ENCODE assay signal across 9 mouse cellular contexts in genomic region chr7:24955226-24955625, GRCm38 (mm10). TPM values are rescaled to one million over a fixed set of nuclear protein-coding genes. Genes with fewer than 3 reads are reported as not detected.
DNase-seq lines count a peak whose midpoint lies in the region; ATAC-seq lines count a peak whose summit lies in the region.
"Had no signal": no experiment of that assay in that cellular context is flagged by ENCODE, and none has a peak within 500 bp of the region (broad histone marks: within the 10 kb centered on the region; RNA-seq: fewer than 3 reads in every experiment).

No protein-coding gene starts in this region.

- no peak for ATAC-seq in heart, embryonic 15.5 days (replicated peaks; ENCODE audit: insufficient number of reproducible peaks, insufficient read depth, low FRiP score, low read depth)
- no peak for ATAC-seq in hindbrain, embryonic 14.5 days (ENCODE audit: low FRiP score)
- no peak for ATAC-seq in midbrain, embryonic 14.5 days (ENCODE audit: low FRiP score, low TSS enrichment)

- H3K4me2 ChIP-seq in heart, embryonic 15.5 days: peak overlapping the region; percentile 65
- peak overlapping the region; percentile 50 for H3K4me2 ChIP-seq in hindbrain, embryonic 14.5 days (replicated peaks)
- H3K4me2 ChIP-seq in midbrain, embryonic 14.5 days (ENCODE audit: low read length): peak overlapping the region; percentile 50

- no peak overlapping the region for H3K27ac ChIP-seq in heart, embryonic 15.5 days
- H3K27ac ChIP-seq in brown adipose tissue, adult 24 weeks (replicated peaks; ENCODE audit: low read depth, low read length): no peak overlapping the region
- H3K27ac ChIP-seq in hindbrain, embryonic 14.5 days: no peak overlapping the region
- no peak overlapping the region for H3K27ac ChIP-seq in midbrain, embryonic 14.5 days (replicated peaks; ENCODE audit: low read depth, low read length)

- DNase-seq in heart, adult 9 months (ENCODE audit: low spot score in 2 of 2): no peak
- DNase-seq in hindbrain, embryonic 14.5 days (ENCODE audit: low spot score): no peak
- DNase-seq in midbrain, embryonic 14.5 days: no peak
- DNase-seq in urinary bladder, postnatal 14 days (ENCODE audit: low spot score): no peak
- DNase-seq in gastrocnemius, adult 18-20 months (ENCODE audit: low spot score): no peak
- DNase-seq in kidney, postnatal 10 days: no peak

- H3K9me3 ChIP-seq in heart, embryonic 15.5 days (replicated peaks): no peaks in the 10 kb centered on the region
- no peaks in the 10 kb centered on the region for H3K9me3 ChIP-seq in hindbrain, embryonic 14.5 days (ENCODE audit: control insufficient read depth, low read length)
- H3K9me3 ChIP-seq in midbrain, embryonic 14.5 days (ENCODE audit: control insufficient read depth, low read length): no peaks in the 10 kb centered on the region

- peaks cover 73% of the 10 kb centered on the region for H3K27me3 ChIP-seq in heart, embryonic 15.5 days
- peaks cover 59% of the 10 kb centered on the region for H3K27me3 ChIP-seq in hindbrain, embryonic 14.5 days (ENCODE audit: control insufficient read depth, insufficient read depth, low read length)
- peaks cover 25% of the 10 kb centered on the region; the same call in 1 of the 2 replicates for H3K27me3 ChIP-seq in midbrain, embryonic 14.5 days (ENCODE audit: control insufficient read depth, insufficient read depth, low read length)

- H3K4me3 ChIP-seq in heart, embryonic 15.5 days: peak overlapping the region; percentile 44
- H3K4me3 ChIP-seq in brown adipose tissue, adult 24 weeks (ENCODE audit: insufficient read depth, low read depth, low read length): peak overlapping the region; percentile 36; the same call in 1 of the 2 replicates
- peak overlapping the region; percentile 27 for H3K4me3 ChIP-seq in hindbrain, embryonic 14.5 days (replicated peaks; ENCODE audit: low read length)
- peak overlapping the region; percentile 24 for H3K4me3 ChIP-seq in midbrain, embryonic 14.5 days (replicated peaks; ENCODE audit: low read depth, low read length)

- WGBS in heart, embryonic 15.5 days: 7% methylated on average over 29 of the region's 33 CpGs
- WGBS in hindbrain, embryonic 14.5 days: under 1% methylated on average over 32 of the region's 33 CpGs
- 4% methylated on average over 13 of the region's 33 CpGs for WGBS in midbrain, embryonic 14.5 days

- H3K36me3 ChIP-seq in heart, embryonic 15.5 days: no peaks in the 10 kb centered on the region
- no peaks in the 10 kb centered on the region for H3K36me3 ChIP-seq in hindbrain, embryonic 14.5 days (replicated peaks; ENCODE audit: control insufficient read depth, insufficient read depth)
- H3K36me3 ChIP-seq in midbrain, embryonic 14.5 days (ENCODE audit: control insufficient read depth, insufficient read depth, low read length): no peaks in the 10 kb centered on the region

- peak overlapping the region; percentile 25; the same call in 1 of the 2 replicates for H3K9ac ChIP-seq in heart, embryonic 15.5 days
- peak overlapping the region; percentile 47 for H3K9ac ChIP-seq in hindbrain, embryonic 14.5 days
- H3K9ac ChIP-seq in midbrain, embryonic 14.5 days (replicated peaks; ENCODE audit: low read length): peak overlapping the region; percentile 20; the same call in 1 of the 2 replicates

- peaks cover 14% of the 10 kb centered on the region for H3K4me1 ChIP-seq in heart, embryonic 15.5 days (replicated peaks)
- no peaks in the 10 kb centered on the region for H3K4me1 ChIP-seq in brown adipose tissue, adult 24 weeks (ENCODE audit: control insufficient read depth, insufficient read depth, insufficient read length, low read length)
- H3K4me1 ChIP-seq in hindbrain, embryonic 14.5 days (replicated peaks; ENCODE audit: control insufficient read depth, insufficient read depth, low read length): peaks cover 26% of the 10 kb centered on the region; the same call in 1 of the 2 replicates
- H3K4me1 ChIP-seq in midbrain, embryonic 14.5 days (ENCODE audit: control insufficient read depth, insufficient read depth, low read length): peaks cover 24% of the 10 kb centered on the region

RNA-seq across cellular contexts. Expression of gene Gm4881, which starts 10.9 kb away (rescaled TPM):
- polyA plus RNA-seq in heart, embryonic 15.5 days (2015; fragmentation: Nextera tagmentation; extraction: Ambion mirVana): not detected in 2 replicates
- not detected in 2 replicates for polyA plus RNA-seq in brown adipose tissue, adult 24 weeks (2012; ENCODE audit: insufficient read depth, insufficient read length, missing spikeins)
- polyA plus RNA-seq in hindbrain, embryonic 14.5 days (2014; fragmentation: Nextera tagmentation; extraction: Ambion mirVana): 5.9 and 6.6 TPM in 2 replicates
- polyA plus RNA-seq in midbrain, embryonic 14.5 days (2014; fragmentation: Nextera tagmentation; extraction: Ambion mirVana): 5.0 and 6.1 TPM in 2 replicates
- total RNA-seq in gastrocnemius, adult 18-20 months (2021): not detected
- total RNA-seq: layer of hippocampus, postnatal 25 days had no signal

RNA-seq across cellular contexts. Expression of gene Rabac1, which starts 17.3 kb away (rescaled TPM):
- 211 and 225 TPM in 2 replicates for polyA plus RNA-seq in heart, embryonic 15.5 days (2015; fragmentation: Nextera tagmentation; extraction: Ambion mirVana)
- polyA plus RNA-seq in brown adipose tissue, adult 24 weeks (2012; ENCODE audit: insufficient read depth, insufficient read length, missing spikeins): 236 and 245 TPM in 2 replicates
- polyA plus RNA-seq in hindbrain, embryonic 14.5 days (2014; fragmentation: Nextera tagmentation; extraction: Ambion mirVana): 331 and 332 TPM in 2 replicates
- polyA plus RNA-seq in midbrain, embryonic 14.5 days (2014; fragmentation: Nextera tagmentation; extraction: Ambion mirVana): 234 and 311 TPM in 2 replicates
- 100 to 1,000 TPM; 222 to 264 TPM for total RNA-seq in gastrocnemius, adult 18-20 months (2021)

RNA-seq across cellular contexts. Expression of gene Atp1a3, which starts 50.5 kb away (rescaled TPM):
- 0.54 and 1.9 TPM in 2 replicates for polyA plus RNA-seq in heart, embryonic 15.5 days (2015; fragmentation: Nextera tagmentation; extraction: Ambion mirVana)
- 4.8 and 5.9 TPM in 2 replicates for polyA plus RNA-seq in brown adipose tissue, adult 24 weeks (2012; ENCODE audit: insufficient read depth, insufficient read length, missing spikeins)
- 404 and 524 TPM in 2 replicates for polyA plus RNA-seq in hindbrain, embryonic 14.5 days (2014; fragmentation: Nextera tagmentation; extraction: Ambion mirVana)
- 284 and 337 TPM in 2 replicates for polyA plus RNA-seq in midbrain, embryonic 14.5 days (2014; fragmentation: Nextera tagmentation; extraction: Ambion mirVana)
- under 1 TPM; 0.17 to 0.23 TPM for total RNA-seq in gastrocnemius, adult 18-20 months (2021)

RNA-seq across cellular contexts. Expression of gene Arhgef1, which starts 52.5 kb away (rescaled TPM):
- 59.2 and 92.5 TPM in 2 replicates for polyA plus RNA-seq in heart, embryonic 15.5 days (2015; fragmentation: Nextera tagmentation; extraction: Ambion mirVana)
- polyA plus RNA-seq in brown adipose tissue, adult 24 weeks (2012; ENCODE audit: insufficient read depth, insufficient read length, missing spikeins): 26.1 and 28.4 TPM in 2 replicates
- polyA plus RNA-seq in hindbrain, embryonic 14.5 days (2014; fragmentation: Nextera tagmentation; extraction: Ambion mirVana): 58.4 and 58.6 TPM in 2 replicates
- polyA plus RNA-seq in midbrain, embryonic 14.5 days (2014; fragmentation: Nextera tagmentation; extraction: Ambion mirVana): 44.7 and 51.0 TPM in 2 replicates
- 10 to 100 TPM; 21.0 to 23.8 TPM for total RNA-seq in gastrocnemius, adult 18-20 months (2021)

RNA-seq across cellular contexts. Expression of gene Cd79a, which starts 58.0 kb away (rescaled TPM):
- polyA plus RNA-seq in heart, embryonic 15.5 days (2015; fragmentation: Nextera tagmentation; extraction: Ambion mirVana): 0.15 and 0.21 TPM in 2 replicates
- polyA plus RNA-seq in brown adipose tissue, adult 24 weeks (2012; ENCODE audit: insufficient read depth, insufficient read length, missing spikeins): 0.71 and 0.96 TPM in 2 replicates
- polyA plus RNA-seq in hindbrain, embryonic 14.5 days (2014; fragmentation: Nextera tagmentation; extraction: Ambion mirVana): 0.13 and 0.33 TPM in 2 replicates
- polyA plus RNA-seq in midbrain, embryonic 14.5 days (2014; fragmentation: Nextera tagmentation; extraction: Ambion mirVana): 0.28 TPM in 1 of 2 replicates, not detected in the other
- under 1 TPM in 1 of 2 experiments, not detected in 1; 0.14 TPM for total RNA-seq in gastrocnemius, adult 18-20 months (2021)

Comparison
In these comparisons a context has a peak if more than half of its experiments do, and no peak if none do; other contexts are left out.
1. RNA of gene Atp1a3, which starts 50.5 kb away (polyA plus RNA-seq): 404 to 524 TPM in hindbrain, embryonic 14.5 days and 284 to 337 TPM in midbrain, embryonic 14.5 days; 4.8 to 5.9 TPM in brown adipose tissue, adult 24 weeks and 0.54 to 1.9 TPM in heart, embryonic 15.5 days; every median in the first group is over 10 times any median in the second.
2. Peak in every context shown above with its lines, with median percentiles within 50 percentile points of each other: H3K4me2 ChIP-seq, H3K4me3 ChIP-seq and H3K9ac ChIP-seq.